Mouse (Mus musculus): ENCODE results near the gene Ddx41. TPM values are rescaled to one million over a fixed set of nuclear protein-coding genes. Genes with fewer than 3 reads are reported as not detected.

Gene Ddx41
- total RNA-seq, 4 experiments from 2014 or later, result 44.5 to 55.2 (median 48.2) TPM

Small RNA genes lying within 50 kb of the gene (microRNA-seq; reads per million reads assigned to microRNA genes)
- gene Mir6945, result 8.6 to 12.4 reads per million in 2 experiments

Other genes with a start within 250 kb of the Ddx41 start
- gene Prelid1, start 216.2 kb downstream of the Ddx41 start, total RNA-seq (2022), result 100 to 1,000 TPM; 163 to 176 (median 166) TPM
- 10 to 100 TPM; 74.1 to 86.1 (median 81.0) TPM for gene Rab24, start 214.7 kb downstream of the Ddx41 start, total RNA-seq (2022)
- gene Mxd3, start 206.8 kb downstream of the Ddx41 start, total RNA-seq (2022), result 1 to 10 TPM in 2 of 4 experiments, under 1 TPM in 2; 0.65 to 1.6 (median 0.97) TPM
- gene Lman2, start 173.9 kb downstream of the Ddx41 start, total RNA-seq (2022), result 10 to 100 TPM; 47.2 to 56.7 (median 49.1) TPM
- gene Rgs14, start 166.9 kb downstream of the Ddx41 start, total RNA-seq (2022), result 10 to 100 TPM; 54.2 to 59.0 (median 55.0) TPM
- under 1 TPM in 2 of 4 experiments, not detected in 2; 0.16 to 0.17 TPM for gene Slc34a1, start 138.5 kb downstream of the Ddx41 start, total RNA-seq (2022)
- not detected for gene Pfn3, start 121.4 kb downstream of the Ddx41 start, total RNA-seq (2022)
- gene F12, start 109.9 kb downstream of the Ddx41 start, total RNA-seq (2022), result under 1 TPM; 0.39 to 0.98 (median 0.75) TPM
- gene Grk6, start 91.6 kb downstream of the Ddx41 start, total RNA-seq (2022), result 10 to 100 TPM; 60.0 to 65.3 (median 61.9) TPM
- gene Prr7, start 72.4 kb downstream of the Ddx41 start, total RNA-seq (2022), result 10 to 100 TPM; 50.8 to 62.7 (median 59.7) TPM
- 100 to 1,000 TPM; 216 to 253 (median 234) TPM for gene Dbn1, start 48.5 kb downstream of the Ddx41 start, total RNA-seq (2022)
- gene Pdlim7, start 23.0 kb downstream of the Ddx41 start, total RNA-seq (2022), result 10 to 100 TPM; 78.3 to 93.8 (median 85.9) TPM
- gene Dok3, start 7.4 kb downstream of the Ddx41 start, total RNA-seq (2022), result 1 to 10 TPM; 3.7 to 6.3 (median 5.2) TPM
- gene Fam193b, start 34.5 kb upstream of the Ddx41 start, total RNA-seq (2022), result 10 to 100 TPM; 73.2 to 80.1 (median 73.8) TPM
- 100 to 1,000 TPM; 125 to 136 (median 132) TPM for gene Tmed9, start 37.1 kb upstream of the Ddx41 start, total RNA-seq (2022)
- gene B4galt7, start 63.2 kb upstream of the Ddx41 start, total RNA-seq (2022), result 10 to 100 TPM; 24.5 to 26.2 (median 25.5) TPM
- gene Caml, start 86.3 kb upstream of the Ddx41 start, total RNA-seq (2022), result 10 to 100 TPM; 37.7 to 49.5 (median 43.4) TPM
- gene Ddx46, start 98.4 kb upstream of the Ddx41 start, total RNA-seq (2022), result 10 to 100 TPM; 39.6 to 48.5 (median 45.3) TPM
- gene B230219D22Rik, start 156.5 kb upstream of the Ddx41 start, total RNA-seq (2022), result 10 to 100 TPM; 65.8 to 72.3 (median 68.7) TPM
- 10 to 100 TPM; 68.2 to 79.0 (median 74.8) TPM for gene Txndc15, start 178.0 kb upstream of the Ddx41 start, total RNA-seq (2022)
- gene Pcbd2, start 190.7 kb upstream of the Ddx41 start, total RNA-seq (2022), result 10 to 100 TPM; 28.6 to 32.2 (median 31.0) TPM
- under 1 TPM in 3 of 4 experiments, not detected in 1; 0.48 to 0.63 (median 0.59) TPM for gene Catsper3, start 247.9 kb upstream of the Ddx41 start, total RNA-seq (2022)

All from left cerebral cortex, adult 8-10 months (tissue).